Mouse (Mus musculus) lung, postnatal 0 days (tissue): ENCODE data around the gene Gm47791. TPM values are rescaled to one million over a fixed set of nuclear protein-coding genes. Genes with fewer than 3 reads are reported as not detected.

Experiments
- ATAC-seq: fragments of 200-750 bp; cut with Nextera tagmentation; 2 replicates; pipeline ENCODE4 v1.8.0; 2017; ENCODE audit warnings: moderate library complexity
- DNase-seq: peaks from one replicate; pipeline ENCODE4 v3.0.0-alpha.2; 2016; ENCODE audit warnings: low spot score
- H3K27ac ChIP-seq: fragments of 300-500 bp; sonication (generic); 2 replicates; pipeline ENCODE4 v1.5.1; 2014; ENCODE audit warnings: antibody characterized with exemption, mild to moderate bottlenecking, low read length, mixed read lengths
- H3K27me3 ChIP-seq: fragments of 300-500 bp; sonication (generic); replicated peaks from 2 replicates; pipeline ENCODE4 v1.6.1; 2014; ENCODE audit warnings: low read length, mixed read lengths; ENCODE audit not compliant: insufficient read depth
- H3K36me3 ChIP-seq: fragments of 300-500 bp; sonication (generic); 2 replicates; pipeline ENCODE4 v1.6.1; 2014; ENCODE audit warnings: low read length, mixed read lengths; ENCODE audit not compliant: insufficient read depth
- H3K4me1 ChIP-seq: fragments of 300-500 bp; sonication (generic); 2 replicates; pipeline ENCODE4 v1.6.1; 2014; ENCODE audit warnings: antibody characterized with exemption, low read depth, low read length, mixed read lengths; ENCODE audit not compliant: insufficient read depth
- H3K4me2 ChIP-seq: fragments of 300-500 bp; sonication (generic); replicated peaks from 2 replicates; pipeline ENCODE4 v1.6.1; 2014; ENCODE audit warnings: low read depth, mild to moderate bottlenecking, low read length, moderate library complexity, mixed read lengths
- H3K4me3 ChIP-seq: fragments of 300-500 bp; sonication (generic); 2 replicates; pipeline ENCODE4 v1.5.1; 2014; ENCODE audit warnings: low read depth, low read length
- H3K9ac ChIP-seq: fragments of 300-500 bp; sonication (generic); replicated peaks from 2 replicates; pipeline ENCODE4 v1.6.1; 2014; ENCODE audit warnings: low read depth, mild to moderate bottlenecking
- H3K9me3 ChIP-seq: fragments of 300-500 bp; sonication (generic); 2 replicates; pipeline ENCODE4 v1.6.1; 2016; ENCODE audit warnings: low read length, mixed read lengths
- CTCF ChIP-seq: IDR thresholded peaks from 2 replicates; pipeline ENCODE4 v1.5.1; 2016; ENCODE audit warnings: antibody characterized with exemption, mild to moderate bottlenecking
- EP300 ChIP-seq: IDR thresholded peaks from 2 replicates; pipeline ENCODE4 v1.6.1; 2016; ENCODE audit warnings: antibody characterized with exemption, mild to moderate bottlenecking, control low read depth
- WGBS: fragments of 180-500 bp; shearing (Covaris S2); extraction: QIAGEN DNeasy Blood & Tissue Kit; methylation state at CpG from one replicate; pipeline ENCODE4 v1.1.7; 2014; 5-methylcytosine and 5-hydroxymethylcytosine counted together
- polyA plus RNA-seq: library from polyadenylated mRNA; unstranded; fragments of >200 nt; fragmentation: Nextera tagmentation; extraction: Ambion mirVana; gene quantifications from 2 replicates; pipeline ENCODE4 v1.2.1, GENCODE M21; 2015

Gm47791 gene
- polyA plus RNA-seq, 1 experiment from 2014 or later, result not detected

DNA sequence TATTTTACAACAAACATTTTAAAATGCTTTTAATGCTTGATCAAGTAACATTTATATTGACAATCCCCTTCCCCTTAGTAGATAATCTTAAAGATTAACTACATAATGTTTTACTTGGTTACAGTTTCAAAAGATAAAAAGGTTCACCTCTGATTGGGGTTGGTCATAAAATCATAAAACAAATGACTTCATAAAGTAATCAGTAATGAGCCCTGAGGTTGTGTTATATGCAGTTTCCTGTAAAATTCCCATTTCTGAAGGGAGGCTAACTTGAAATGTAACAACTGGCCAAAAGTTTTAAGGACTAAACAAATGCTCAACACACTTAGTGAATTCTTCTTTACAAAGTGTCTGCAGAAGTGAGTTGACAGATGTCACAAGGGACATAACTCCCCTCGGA lies 4.8 kb downstream of the Gm47791 start:
- Histone ChIP-seq H3K36me3 (no peaks in the 10 kb centered on the region), H3K27ac (no peak overlapping the region), H3K27me3 (no peaks in the 10 kb centered on the region), H3K4me3 (no peak overlapping the region), H3K9me3 (no peaks in the 10 kb centered on the region), H3K9ac (no peak overlapping the region), H3K4me1 (no peaks in the 10 kb centered on the region), H3K4me2 (no peak overlapping the region)
- WGBS, result 20% methylated on average over 1 of the region's 1 CpGs
- ATAC-seq (no peak), DNase-seq (no peak)
- TF ChIP-seq EP300 (no peak), CTCF (no peak)

DNA sequence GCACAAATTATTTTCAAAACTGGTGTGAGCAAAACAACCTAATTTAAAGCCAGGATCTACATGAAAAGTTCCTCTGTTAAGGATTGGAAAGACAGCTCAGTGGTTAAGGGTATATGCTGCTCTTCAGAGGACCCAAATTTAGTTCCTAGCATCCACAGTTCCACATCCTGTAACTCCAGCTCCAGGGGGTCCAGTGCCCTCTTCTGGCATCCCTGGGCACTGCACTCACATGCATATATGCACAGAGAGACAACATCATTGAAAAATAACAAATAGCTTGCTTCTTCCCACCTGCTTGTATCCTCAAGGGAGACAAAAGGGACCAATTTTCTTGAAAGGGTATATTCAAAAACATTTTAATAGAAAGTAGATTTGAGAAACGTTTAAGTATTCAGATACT lies 8.8 kb downstream of the Gm47791 start:
- no peaks in the 10 kb centered on the region for H3K9me3 ChIP-seq
- H3K4me2 ChIP-seq, result no peak overlapping the region
- H3K4me3 ChIP-seq, result no peak overlapping the region
- H3K27me3 ChIP-seq, result no peaks in the 10 kb centered on the region
- WGBS, result 86% methylated on average over 1 of the region's 1 CpGs
- no peaks in the 10 kb centered on the region for H3K4me1 ChIP-seq
- H3K36me3 ChIP-seq, result no peaks in the 10 kb centered on the region
- no peak overlapping the region for H3K9ac ChIP-seq
- ATAC-seq (no peak), DNase-seq (no peak)
- no peak overlapping the region for H3K27ac ChIP-seq
- TF ChIP-seq CTCF, result peak; percentile 35
- no peak for TF ChIP-seq EP300

DNA sequence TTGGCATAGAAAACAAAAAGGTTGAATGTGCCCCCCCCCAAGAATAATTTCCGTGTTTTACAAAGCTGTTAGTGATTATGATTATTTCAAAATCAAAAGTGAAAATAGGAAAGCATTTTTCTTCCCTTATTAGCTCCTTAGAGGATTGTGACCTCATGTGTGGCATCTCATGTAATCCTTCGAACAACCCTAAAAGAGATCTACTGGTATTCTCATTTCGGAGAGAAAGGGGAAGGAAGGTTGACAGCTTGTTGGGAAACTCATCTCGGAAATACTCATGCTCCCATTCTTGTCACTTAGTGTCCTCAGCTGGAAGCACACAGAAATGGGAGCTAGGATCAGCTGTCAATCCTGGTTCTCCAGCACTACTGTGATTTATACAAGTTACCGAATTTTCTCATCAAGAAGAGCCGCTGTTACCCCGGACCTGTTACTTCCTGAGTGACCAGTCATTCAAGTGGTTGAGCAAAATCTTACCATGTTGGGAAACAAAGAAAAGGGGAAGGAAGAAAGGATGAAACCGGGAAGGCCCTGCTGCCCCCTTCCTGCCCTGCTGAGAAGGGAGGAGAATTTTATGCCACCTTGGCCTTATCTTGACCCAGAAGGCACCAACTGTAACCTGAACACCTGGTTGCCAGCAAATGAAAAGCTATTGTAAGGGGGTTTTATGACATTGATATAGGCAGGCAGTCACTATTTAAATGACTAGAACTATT lies 9.4 kb downstream of the Gm47791 start:
- Histone ChIP-seq H3K9me3 (no peaks in the 10 kb centered on the region), H3K4me1 (no peaks in the 10 kb centered on the region), H3K27ac (no peak overlapping the region), H3K9ac (no peak overlapping the region), H3K4me2 (no peak overlapping the region), H3K27me3 (no peaks in the 10 kb centered on the region), H3K4me3 (no peak overlapping the region), H3K36me3 (no peaks in the 10 kb centered on the region)
- no peak for ATAC-seq
- DNase-seq, result no peak
- no peak for TF ChIP-seq CTCF
- TF ChIP-seq EP300, result no peak
- 88% methylated on average over 8 of the region's 8 CpGs for WGBS

DNA sequence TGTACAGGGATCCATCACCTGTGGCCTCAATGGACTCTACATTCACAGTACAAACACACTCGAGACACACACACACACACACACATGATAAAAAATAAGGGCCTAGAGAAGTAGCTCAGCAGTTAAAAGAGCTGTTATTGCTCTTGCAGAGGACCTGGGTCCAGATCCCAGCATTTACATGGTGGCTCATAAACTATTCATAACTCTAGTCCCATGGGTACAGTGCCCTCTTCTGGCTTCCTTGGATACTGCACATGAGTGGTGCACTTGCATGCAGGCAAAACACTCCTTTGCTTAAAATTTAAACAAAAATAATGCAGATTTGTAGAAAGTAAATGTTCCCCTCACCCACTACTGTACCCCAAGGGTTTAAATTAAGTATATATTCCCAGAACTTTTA lies 11.5 kb downstream of the Gm47791 start:
- Histone ChIP-seq H3K4me2 (no peak overlapping the region), H3K36me3 (peaks cover 8% of the 10 kb centered on the region; the same call in 1 of the 2 replicates), H3K9ac (no peak overlapping the region), H3K4me1 (no peaks in the 10 kb centered on the region), H3K27ac (no peak overlapping the region), H3K27me3 (no peaks in the 10 kb centered on the region), H3K9me3 (no peaks in the 10 kb centered on the region), H3K4me3 (no peak overlapping the region)
- ATAC-seq, result no peak
- DNase-seq, result no peak
- TF ChIP-seq CTCF (peak; percentile 57), EP300 (no peak)
- WGBS, result 97% methylated on average over 1 of the region's 1 CpGs

DNA sequence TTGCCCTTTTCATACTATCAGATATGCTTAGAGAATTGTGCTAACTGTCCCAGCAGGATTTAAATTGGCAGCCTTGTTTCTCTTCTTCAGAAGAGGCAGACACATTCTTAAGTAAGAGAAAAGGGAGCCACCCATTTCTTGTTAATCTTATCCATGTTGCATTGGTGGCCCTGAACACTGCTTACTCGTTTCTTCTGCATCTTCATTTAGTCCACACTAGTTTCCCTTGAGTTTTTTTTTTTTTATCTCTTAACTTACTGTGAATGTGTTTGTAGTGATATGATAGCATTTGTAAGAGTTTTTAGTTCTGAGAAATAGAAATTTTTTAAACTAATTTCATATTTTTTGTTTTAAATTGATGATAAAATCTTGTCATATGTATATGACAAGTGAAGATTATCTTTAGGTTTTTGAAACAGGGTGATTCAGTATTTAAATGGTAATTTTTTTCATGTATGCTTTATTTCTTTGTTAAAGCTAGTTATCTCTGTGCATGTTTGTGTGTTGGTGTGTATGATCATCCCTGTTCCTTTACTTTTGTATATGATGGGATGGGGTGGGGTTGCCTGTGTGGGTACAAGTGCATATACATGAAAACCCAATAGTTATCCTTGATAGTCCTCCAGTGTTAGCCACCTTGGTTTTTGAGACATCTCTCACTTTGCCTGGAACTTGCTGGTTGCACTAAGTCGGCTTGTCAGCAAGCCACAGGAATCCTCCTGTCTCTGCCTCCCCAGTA lies 23.2 kb downstream of the Gm47791 start:
- Histone ChIP-seq H3K9ac (no peak overlapping the region), H3K27me3 (no peaks in the 10 kb centered on the region), H3K4me2 (no peak overlapping the region), H3K4me1 (no peaks in the 10 kb centered on the region), H3K27ac (no peak overlapping the region), H3K4me3 (no peak overlapping the region), H3K36me3 (peaks cover 9% of the 10 kb centered on the region), H3K9me3 (no peaks in the 10 kb centered on the region)
- 88% methylated on average over 2 of the region's 2 CpGs for WGBS
- no peak for ATAC-seq
- DNase-seq, result no peak
- TF ChIP-seq CTCF (no peak), EP300 (no peak)

DNA sequence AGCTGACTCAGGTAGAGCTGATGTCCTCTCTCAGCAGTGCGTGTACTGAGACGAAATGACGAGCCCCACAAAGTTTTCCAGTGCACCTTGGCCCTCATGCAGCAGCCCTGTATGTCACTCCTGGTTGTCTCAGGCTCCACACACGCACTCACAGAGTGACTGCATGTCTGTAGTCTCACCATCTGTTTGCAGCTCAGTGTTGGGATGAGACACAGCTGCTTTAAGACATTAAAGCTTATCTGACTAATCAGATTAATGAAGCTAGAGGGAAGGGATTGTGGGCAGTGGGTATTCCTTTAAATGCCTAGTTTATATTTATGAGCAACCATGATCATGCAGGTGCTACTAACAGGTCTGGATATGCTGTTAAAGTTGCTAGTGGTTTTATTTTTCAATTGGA lies 24.6 kb downstream of the Gm47791 start:
- DNase-seq (no peak), ATAC-seq (no peak)
- Histone ChIP-seq H3K4me3 (no peak overlapping the region), H3K9me3 (no peaks in the 10 kb centered on the region), H3K36me3 (peaks cover 15% of the 10 kb centered on the region; the same call in 1 of the 2 replicates), H3K27me3 (no peaks in the 10 kb centered on the region), H3K4me2 (no peak overlapping the region), H3K4me1 (no peaks in the 10 kb centered on the region), H3K27ac (no peak overlapping the region), H3K9ac (no peak overlapping the region)
- 83% methylated on average over 4 of the region's 4 CpGs for WGBS
- no peak for TF ChIP-seq CTCF
- TF ChIP-seq EP300, result no peak
